Mouse (Mus musculus) stomach, postnatal 0 days (tissue): ENCODE data around the gene Pdcd11.

Experiments
- CTCF ChIP-seq: IDR thresholded peaks from 2 replicates; pipeline ENCODE4 v1.5.1; 2016; ENCODE audit warnings: antibody characterized with exemption, low read depth, mild to moderate bottlenecking, moderate library complexity
- EP300 ChIP-seq: optimal IDR thresholded peaks from 2 replicates; pipeline ENCODE3; 2016; ENCODE audit warnings: antibody characterized with exemption

- TF ChIP-seq EP300 (no peak), CTCF (no peak)
Measured at GRCm38 (mm10) chr19:47157664-47158063, 67.1 kb downstream of the Pdcd11 start, which contains the start of gene Calhm3.
